Mouse (Mus musculus) CD4-positive, CD25-positive, alpha-beta regulatory T cell, adult 4 months (primary cell): ENCODE measurements at regions not wholly inside any gene's neighbourhood (a gene's known extent, or its start where the extent isn't known, plus 50 kb on each side); places are given as distances from the start of the nearest gene placed in this dataset.
"Not testable (repeated sequence)": the region's sequence is repeated elsewhere in the genome, so short reads cannot be mapped to it uniquely, and the experiment has no call there.

ENCODE experiments used
- ATAC-seq: one replicate; pipeline ENCODE4 v1.8.0; 2017

DNA sequence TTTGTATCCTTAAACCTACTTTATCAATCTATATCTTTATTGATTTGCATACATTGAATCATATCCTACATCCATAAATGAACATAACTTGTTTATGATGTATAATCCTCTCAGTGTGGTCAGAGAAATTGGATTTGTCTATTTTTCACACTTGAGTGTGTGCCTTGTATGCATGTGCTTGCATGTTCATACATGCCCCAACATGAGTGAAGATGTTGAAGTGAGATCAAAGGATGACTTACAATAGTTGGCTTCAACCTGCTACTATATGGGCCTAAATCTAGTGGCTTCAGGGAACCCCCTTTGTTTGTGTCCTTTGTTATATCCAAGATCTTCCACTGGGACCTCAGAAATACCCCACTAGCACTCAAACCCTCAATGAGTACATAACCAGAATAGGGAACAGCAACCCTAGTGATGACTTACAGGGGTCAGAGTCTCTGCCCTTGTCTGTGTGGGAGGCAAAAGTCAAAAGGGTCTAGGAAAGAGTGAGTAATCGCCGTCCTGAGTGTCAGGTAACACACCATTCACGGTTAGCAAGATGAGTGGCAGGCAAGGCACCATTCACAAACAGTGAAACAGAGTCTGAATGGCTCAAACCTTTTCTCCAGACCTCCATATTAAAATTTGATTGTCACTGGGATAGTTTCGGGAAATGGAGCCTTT is 236.3 kb downstream of the Lpin1 start:
- no peak for ATAC-seq

GRCm38 (mm10) chr12:16370061-16370460 is 240.7 kb downstream of the Lpin1 start:
- ATAC-seq, result no peak

DNA sequence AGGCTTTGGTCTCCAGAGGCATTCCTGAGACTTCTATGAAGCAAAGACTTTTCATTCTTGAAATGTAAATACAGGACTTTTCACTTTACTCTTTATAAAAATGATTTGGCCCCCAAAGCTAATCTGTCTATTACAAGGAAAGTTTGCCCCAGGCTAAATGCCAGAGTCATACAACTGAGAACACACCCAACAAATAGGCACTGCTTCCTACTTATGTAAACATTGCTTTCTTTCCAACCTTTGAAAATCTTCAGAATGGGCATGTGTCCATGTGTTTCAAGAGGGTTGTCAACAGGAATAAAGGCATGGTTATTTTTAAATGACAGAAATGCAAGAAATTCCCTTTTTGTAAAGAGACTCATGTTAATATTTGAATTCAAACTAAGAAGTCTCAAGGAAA is 248.4 kb downstream of the Lpin1 start:
- no peak for ATAC-seq

DNA sequence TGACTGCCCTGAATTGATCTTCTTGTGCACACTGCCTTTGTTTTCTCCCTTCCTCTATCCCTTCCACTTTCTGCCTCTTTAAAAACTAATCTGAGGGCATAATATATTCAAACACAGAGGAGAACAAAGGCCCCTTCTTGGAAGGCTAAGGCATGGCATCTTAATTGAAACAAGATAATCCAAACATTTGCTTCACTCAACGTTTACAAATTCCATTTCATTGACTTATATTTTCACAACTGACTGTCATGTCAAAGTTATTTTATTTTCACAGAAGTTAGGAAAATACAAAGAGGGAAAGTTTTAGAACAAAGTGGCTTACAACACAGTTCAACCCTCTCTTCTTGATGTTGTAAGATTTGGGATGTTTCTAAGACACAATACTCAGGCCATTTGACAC is 251.9 kb downstream of the Lpin1 start:
- no peak for ATAC-seq

GRCm38 (mm10) chr12:16354711-16355110 is 256.1 kb downstream of the Lpin1 start:
- no peak for ATAC-seq

DNA sequence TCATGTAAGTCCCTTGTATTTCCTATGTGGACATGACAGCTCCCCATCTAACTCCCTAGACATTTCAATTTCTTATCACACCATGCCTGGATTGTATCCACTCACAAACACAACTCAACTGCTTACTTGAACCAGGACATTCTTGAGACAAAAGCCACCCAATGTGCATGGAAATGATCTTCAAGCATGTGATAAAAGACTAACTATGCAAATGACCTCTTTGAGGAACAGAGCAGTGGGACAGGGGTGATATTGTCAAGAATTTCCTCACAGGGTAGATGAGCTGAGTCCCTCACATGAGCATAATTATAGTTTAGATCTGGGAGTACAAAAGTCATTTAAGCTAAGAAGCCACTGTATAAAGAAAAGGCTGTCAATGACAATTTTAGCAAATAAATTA is 259.0 kb downstream of the Lpin1 start:
- ATAC-seq, result no peak

- ATAC-seq, result no peak
Measured at GRCm38 (mm10) chr12:16349310-16349709, 261.5 kb downstream of the Lpin1 start.

- ATAC-seq, result no peak
Measured at GRCm38 (mm10) chr12:16344021-16344420, 266.7 kb downstream of the Lpin1 start.

GRCm38 (mm10) chr12:16342030-16342429 is 268.7 kb downstream of the Lpin1 start:
- not testable (repeated sequence) for ATAC-seq

- ATAC-seq, result no peak
Measured at GRCm38 (mm10) chr12:16331456-16331855, 279.3 kb downstream of the Lpin1 start.

- ATAC-seq, result no peak
Measured at GRCm38 (mm10) chr12:16329129-16329528, 281.6 kb downstream of the Lpin1 start.

- no peak for ATAC-seq
Measured at GRCm38 (mm10) chr12:16320536-16321402, 290.0 kb downstream of the Lpin1 start.

- ATAC-seq, result no peak
Measured at GRCm38 (mm10) chr12:16308101-16308500, 302.7 kb downstream of the Lpin1 start.

DNA sequence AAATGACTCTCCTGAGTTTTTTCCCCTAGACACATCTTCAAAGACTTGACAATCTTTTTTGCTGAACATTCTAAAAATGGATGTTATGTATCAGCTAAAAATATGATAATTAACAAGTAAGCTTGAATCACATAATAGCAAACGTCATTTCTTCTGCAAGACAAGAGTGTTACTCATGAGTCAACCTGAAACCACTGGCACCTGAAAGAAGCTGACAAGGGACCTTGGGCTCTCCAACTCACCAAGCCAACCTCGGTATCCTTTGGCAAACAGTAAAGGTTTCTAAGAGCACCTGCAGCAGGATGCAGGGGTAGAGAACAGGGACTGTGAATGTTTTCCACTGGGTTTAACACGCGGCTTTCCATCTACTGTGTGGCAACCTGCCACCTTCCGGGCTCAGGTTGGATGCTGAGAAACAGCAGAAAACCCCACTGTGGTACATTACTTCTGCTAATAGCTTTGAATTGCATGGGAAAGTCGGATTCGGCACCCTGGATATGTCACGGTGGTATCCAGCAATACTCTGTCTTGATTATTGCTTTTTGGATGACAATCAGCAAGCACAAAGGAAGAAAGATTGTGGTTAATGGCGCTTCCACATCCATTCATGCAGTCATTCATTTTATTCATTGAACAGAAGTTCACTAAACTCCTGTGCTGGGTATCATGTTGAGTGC is 305.9 kb downstream of the Lpin1 start:
- peak; percentile 90 for ATAC-seq

GRCm38 (mm10) chr12:16285061-16285460 is 325.7 kb downstream of the Lpin1 start:
- ATAC-seq, result no peak

DNA sequence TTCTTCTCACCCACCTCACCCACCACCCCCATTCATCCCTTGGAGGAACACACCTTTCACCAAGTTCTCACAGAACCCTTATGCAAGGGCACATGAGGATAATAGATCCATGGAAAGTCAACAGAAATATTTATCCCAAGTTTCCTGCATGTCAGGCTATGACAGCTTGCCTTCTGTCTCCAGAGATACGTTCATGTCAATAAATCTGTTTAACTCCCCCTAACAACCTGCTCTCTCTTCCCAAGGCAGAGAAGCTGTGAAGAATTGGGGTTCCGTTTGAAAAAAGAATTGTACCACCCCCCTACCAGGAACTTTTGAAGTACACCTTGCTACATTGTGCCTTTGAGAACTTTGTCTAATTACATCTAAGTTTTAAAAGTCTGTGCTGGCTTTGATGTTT is 331.6 kb downstream of the Lpin1 start:
- ATAC-seq, result no peak

- ATAC-seq, result no peak
Measured at GRCm38 (mm10) chr12:16277567-16278332, 333.0 kb downstream of the Lpin1 start.

GRCm38 (mm10) chr12:16277144-16277543 is 333.6 kb downstream of the Lpin1 start:
- no peak for ATAC-seq

DNA sequence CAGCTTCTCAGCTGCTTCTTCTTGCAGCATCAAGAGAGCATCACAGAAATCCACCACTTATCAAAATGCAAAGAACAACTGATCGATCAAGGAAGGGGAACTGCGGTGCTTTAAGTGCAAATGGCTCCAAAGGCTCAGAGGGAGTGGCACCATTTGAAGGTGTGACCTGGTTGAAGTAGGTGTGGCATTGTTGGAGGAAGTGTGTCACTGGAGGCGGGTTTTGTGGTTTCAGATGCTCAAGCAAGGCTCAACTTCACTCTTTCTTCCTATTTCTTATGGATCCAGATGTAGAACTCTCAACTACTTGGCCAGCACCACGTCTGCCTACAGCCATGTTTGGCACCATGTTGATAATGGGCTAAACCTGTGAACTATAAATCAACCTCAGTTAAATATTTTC is 334.5 kb downstream of the Lpin1 start:
- no peak for ATAC-seq

DNA sequence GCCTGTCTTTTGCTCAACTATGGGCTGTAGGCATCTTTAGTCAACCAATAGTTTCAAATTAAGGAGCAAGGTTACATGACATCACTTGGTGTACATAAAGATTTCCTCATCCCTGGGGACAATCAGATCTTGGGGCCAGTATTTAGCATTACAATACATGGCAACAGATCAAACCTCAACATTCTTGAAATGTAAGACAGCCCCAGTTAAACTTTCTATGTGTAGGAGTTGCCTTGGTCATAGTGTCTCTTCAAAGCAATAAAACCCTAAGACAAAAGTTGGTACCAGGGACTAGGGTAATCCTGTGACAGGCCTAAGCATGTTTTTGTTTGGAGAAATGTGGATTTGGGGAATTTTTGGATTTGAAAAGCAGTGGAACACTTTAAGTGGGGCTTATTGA is 338.3 kb downstream of the Lpin1 start:
- no peak for ATAC-seq

- no peak for ATAC-seq
Measured at GRCm38 (mm10) chr12:16270876-16271275, 339.9 kb downstream of the Lpin1 start.

DNA sequence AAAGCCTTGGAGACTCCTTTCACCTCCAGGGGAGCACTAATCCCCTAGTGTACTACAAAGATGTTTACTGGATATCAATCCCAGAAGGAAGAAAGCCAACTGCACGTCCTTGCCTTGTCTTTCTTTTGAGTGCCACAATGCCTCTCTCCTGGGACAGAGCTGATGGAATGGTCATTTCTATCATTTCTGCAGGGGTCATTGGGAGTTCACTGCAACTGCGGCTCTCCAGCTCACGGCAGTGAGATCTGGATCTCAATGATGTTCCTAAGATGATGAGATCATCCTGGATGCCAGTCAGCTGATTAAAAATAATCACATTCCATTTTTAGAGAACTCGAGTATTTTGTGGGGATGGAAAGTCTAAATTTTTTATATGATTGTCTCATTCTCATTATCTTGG is 341.1 kb downstream of the Lpin1 start:
- no peak for ATAC-seq

- no peak for ATAC-seq
Measured at GRCm38 (mm10) chr12:16268621-16269165, 342.1 kb downstream of the Lpin1 start.
